Mouse (Mus musculus): ENCODE measurements around the gene Timm13. TPM values are rescaled to one million over a fixed set of nuclear protein-coding genes. Genes with fewer than 3 reads are reported as not detected.

Gene Timm13
- total RNA-seq, 4 experiments from 2014 or later: 154 to 235 (median 185) TPM

DNA sequence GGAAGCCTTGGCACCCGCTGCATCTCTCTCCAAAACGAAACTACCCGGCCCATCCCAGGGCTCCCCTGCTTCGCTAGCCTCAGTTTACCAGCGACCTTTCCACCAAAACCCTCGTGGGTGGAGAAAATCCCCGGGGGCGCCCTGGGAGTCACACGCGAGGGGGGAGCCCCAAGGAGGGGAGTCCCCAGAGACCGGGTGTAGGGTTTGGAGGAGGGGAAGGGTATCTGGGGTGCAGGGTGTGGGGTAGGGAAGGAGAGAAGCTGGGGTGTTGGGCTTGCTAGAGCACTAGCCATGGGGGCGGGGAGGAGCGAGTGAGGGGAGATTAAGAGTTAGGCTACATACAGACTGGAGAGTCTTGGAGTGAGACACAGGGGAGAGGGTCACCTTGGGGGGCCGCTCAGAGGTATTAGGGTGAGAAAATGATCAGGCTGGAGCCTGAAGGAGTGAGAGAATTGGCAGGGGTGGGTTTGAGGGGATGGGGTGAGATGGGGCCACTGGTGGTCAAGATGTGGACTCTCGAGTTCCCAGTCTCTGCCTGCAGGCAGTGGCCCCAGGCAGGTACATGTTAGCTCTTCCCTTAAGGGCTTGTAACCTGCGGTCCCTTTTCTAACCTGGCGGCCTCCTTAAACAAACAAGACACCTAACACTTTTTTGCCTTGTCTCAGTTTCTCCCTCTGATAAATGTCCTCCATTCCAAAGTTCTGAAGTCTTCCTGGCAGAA lies 32.1 kb upstream of the Timm13 start:
- DNase-seq: no peak

DNA sequence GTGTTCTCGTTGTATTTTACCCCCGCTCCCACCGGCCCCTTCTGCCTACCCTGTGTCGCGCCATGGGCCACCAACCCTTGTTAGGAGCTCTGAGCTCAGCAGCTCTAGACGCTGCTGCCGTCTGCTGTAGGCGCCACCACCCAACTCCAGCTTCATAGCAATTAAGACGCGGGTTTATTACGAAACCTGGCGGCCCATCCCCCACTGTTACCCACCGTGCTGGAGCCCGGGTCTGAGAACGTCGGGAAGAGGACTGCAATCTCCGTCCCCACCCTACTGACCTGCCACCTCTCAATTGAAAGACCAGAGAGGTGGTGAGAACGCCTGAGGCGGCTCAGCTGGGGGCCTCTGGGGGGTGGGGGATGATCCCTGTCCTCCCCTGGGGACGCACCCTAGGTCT lies 31.4 kb upstream of the Timm13 start:
- DNase-seq: no peak

DNA sequence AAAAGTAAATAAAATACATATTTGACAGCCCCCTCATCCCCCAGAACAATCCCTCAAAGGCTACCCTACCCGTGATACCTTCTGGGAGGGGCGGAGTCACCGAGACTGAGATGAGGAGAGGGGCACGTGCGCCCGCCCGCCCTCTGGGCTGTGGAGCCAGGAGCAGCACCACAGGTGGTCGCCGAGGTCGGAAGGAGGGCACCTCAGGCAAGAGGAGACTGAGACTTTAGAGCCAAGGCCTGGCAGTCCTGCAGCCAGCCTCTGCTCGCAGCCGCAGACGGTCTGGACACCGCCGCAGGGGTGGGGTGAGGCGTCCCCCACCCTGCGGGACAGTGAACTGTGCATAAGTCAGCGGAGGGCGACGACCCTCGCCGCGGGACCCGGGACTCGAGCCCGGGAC lies 30.9 kb upstream of the Timm13 start:
- DNase-seq: no peak

DNA sequence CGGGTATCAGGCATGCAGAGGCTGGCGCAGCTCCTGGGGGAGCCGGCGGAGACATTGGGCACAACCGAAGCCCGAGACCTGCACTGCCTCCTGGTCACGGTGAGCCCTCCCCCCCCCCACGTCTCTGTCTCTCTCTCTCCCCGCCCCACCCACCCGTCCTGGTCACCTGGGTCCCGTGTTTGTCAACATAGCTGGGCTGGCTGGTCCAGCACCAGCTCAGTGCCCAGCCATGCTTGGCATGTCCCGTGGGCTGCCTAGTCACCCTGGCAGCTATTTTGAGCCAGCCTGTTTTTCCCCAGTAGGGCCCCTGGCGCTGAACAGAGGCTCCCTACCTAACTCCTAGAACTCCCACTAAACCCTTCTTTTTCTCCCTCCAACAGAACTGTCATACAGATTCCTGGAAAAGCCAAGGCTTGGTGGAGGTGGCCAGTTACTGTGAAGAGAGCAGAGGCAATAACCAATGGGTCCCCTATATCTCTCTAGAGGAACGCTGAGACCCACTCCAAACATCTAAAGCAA lies 30.4 kb upstream of the Timm13 start:
- no peak for DNase-seq

DNA sequence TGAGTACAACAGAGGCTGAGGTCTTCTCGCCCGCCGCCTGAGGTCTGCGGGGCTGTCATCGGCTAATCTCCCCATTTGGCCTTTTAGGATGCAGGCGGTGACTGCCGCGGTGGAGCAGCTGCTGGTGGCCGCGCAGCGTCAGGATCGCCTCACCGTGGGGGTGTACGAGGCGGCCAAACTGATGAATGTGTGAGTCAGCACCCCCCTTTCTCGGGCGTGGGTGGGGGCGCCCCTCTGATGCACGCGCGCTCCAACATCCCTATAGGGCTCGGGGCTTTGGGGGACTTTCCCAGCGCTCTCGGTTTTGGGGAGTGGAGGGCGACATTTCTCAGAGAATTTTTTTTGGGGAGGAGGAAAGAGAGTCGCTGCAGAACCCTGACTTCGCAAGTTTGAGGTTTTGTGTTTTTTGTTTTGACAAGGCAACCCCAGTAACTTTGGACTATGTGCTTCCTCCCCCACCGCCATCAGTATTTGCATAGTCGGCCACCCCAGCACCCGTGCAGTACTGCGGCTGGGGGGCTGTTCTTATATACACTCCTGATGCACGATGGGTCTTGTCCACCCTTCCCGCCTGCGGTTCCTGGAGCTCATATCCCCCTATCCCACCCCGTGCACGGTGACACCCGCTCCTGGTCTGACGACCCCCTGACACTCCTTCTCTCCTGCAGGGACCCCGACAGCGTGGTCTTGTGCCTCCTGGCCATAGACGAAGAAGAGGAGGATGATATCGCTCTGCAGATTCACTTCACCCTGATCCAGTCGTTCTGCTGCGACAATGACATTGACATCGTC lies 29.8 kb upstream of the Timm13 start:
- DNase-seq: no peak

DNA sequence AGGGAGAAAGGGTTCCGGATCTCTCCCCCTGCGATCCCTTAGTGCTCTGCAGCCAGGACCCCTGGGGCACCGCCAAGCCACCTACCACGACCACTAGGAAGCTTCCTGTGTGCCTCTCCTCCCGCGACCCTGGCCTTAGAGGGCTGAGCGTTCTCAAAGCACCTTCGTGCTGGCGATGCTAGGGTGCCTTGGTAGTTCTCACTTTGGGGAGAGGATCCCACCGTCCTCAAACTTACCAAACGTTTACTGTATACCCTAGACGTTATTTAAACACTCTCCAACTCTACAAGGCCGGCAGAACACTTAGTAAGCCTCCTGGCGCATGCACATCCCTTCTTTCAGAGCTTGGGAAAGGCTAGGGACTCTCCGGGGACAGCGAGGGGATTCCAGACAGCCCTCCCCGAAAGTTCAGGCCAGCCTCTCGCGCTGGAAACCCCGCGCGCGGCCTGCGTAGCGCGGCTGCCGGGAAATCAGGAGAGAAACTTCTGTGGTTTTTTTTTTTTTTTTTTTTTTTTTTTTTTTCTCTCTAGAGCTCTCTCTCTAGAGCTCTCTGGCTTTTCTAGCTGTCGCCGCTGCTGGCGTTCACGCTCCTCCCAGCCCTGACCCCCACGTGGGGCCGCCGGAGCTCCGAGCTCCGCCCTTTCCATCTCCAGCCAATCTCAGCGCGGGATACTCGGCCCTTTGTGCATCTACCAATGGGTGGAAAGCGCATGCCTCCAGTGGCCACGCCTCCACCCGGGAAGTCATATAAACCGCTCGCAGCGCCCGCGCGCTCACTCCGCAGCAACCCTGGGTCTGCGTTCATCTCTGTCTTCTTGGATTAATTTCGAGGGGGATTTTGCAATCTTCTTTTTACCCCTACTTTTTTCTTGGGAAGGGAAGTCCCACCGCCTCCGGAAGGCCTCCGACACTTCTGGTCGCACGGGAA lies 28.8 kb upstream of the Timm13 start, which contains the start of gene Gadd45b:
Gene Gadd45b, plus strand, starts transcription at position 775 of the 928 bp plus-strand sequence.
- DNase-seq: peak; percentile 99

DNA sequence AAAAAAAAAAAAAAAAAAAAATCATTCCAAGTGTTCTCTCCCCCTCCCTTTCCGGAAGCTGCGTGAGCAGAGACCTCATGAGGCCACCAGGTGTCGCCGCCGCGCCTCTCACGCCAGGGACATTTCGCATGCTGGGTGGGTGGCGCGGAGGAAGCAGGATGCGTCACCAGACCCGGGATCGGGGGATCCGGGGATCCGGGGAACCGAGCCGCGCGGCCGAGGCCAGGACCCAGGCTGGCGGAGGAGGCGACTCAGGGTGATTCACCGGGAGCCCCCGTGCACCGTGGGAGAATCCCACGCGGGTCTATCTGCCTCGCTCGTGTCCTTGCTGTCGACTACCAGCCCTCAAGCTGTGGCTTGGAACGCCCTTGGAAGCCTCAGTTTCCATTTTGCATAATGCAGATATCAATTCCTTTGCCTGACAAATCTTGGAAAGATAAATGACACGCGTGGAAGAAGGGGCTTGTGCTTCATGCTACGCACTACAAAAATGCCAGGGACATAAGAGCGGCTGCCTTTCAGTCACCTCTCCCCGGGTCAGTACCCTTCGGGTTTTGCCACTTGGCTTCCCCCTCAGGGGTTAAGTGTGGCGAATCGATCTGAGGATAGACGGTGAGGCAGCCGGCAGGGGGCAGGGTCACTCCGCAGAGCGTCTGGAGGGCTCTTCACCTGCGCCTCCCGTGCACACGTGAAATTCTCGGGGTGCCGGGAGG lies 28.0 kb upstream of the Timm13 start:
- peak; percentile 89 for DNase-seq

DNA sequence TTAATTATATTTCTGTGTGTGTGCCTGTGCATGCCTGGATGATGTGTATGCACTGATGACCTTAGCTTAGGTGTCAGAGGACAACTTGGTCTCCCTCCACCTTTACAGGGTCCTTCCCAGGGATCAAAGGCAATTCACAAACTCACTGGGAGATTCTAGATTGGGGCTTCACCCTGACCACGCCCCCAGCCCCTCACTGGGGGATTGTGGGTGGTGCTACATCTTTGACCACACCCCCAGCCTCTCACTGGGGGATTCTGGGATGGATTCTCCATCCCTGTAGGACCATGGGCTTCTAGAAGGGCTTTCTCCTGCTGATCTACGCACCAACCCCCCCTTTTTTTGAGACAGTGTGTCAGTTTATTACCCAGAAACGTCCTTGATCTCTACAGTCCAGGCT lies 24.7 kb upstream of the Timm13 start:
- DNase-seq: no peak

DNA sequence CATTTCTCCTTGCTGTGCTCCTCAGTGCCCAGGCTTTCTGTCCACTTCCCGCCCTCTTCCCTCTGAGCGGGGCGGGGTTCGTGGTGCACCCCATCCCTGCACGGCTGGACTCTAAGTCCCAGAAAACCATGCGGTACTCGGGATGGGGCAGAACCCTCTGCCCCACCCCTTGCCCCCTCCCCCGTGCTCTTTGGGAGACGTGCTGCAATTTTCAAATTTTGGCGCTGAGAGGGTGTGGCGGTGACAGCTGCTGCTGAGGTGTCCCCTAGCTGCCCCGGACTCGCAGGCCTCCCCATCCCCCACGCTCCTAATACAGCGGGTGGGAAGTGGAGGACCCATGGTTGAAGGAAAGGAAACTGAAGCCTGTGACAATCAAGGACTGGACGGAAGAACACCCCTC lies 21.2 kb upstream of the Timm13 start:
- DNase-seq: no peak

DNA sequence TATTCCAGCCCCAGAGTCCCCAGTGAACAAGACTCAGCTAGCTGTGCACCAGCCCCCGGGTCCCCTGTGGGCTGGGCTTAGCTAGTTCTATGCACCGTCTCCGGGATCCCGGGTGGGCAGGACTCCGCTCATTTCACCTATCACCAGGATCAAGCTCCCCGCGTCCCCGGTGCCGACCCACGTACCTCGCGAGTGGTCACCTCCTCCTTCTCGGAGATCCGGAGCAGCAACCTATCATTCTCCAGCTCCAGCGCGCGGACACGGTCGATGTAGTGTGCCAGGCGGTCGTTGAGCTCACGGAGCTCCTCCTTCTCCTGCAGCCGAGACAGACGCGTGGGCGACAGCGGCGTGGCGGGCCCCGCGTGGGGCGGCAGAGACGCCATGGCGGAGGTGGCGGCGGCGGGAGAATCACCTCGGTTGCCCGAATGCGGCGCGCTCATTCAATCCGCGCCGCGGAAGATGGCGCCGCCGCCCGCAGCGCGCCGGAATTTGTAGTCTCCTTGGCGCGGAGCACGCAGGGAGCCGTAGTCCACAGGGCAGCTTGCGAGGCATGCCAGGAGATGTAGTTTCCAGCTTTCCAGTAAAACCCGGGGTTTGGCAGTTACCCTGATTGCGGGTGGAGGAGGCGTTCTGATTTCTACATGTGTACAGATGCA lies 17.1 kb upstream of the Timm13 start, which contains the start of gene Lmnb2:
Gene Lmnb2, minus strand, starts transcription at position 467 of the 656 bp plus-strand sequence.
- DNase-seq: no peak

DNA sequence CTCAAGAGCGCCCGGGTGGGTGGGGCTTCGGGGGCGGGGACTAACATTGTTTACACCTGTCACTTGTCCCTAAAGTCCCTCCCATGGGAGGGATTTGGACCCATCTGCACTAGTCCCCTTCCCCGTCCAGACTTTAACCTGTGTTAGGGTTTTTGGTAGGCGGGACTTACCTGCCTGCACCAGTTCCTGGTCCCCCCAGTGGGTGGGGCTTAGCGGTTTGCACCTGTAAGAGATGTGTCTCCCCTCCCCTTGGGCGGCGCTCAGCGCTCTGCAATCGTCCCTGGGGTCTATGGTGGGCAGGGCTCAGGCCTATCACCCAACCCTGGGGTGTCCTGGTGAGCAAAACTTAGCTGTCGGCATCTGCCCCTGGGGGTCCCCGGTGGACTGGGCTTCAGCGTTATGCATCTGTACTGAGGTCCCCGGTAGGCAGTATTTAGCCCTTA lies 16.6 kb upstream of the Timm13 start:
- DNase-seq: no peak

DNA sequence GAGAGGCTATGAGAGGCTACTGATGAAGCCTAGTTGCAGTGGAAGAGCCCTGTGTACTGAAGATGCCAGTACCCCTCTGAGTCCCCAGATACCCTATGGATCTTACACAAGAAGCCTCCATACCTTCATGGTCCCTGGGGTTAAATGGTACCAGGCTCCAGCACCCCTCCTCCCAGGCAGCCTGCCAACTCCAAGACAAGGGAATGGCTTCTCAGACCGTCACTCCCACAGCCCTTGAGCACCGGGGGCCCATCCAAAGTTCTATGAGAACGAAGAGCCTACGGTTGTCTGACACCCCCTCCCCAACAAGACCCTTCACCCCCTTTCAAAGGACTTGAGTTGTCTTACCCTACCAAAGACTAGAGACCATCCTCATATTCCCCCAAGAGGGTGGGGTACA lies 15.0 kb upstream of the Timm13 start:
- DNase-seq: no peak

DNA sequence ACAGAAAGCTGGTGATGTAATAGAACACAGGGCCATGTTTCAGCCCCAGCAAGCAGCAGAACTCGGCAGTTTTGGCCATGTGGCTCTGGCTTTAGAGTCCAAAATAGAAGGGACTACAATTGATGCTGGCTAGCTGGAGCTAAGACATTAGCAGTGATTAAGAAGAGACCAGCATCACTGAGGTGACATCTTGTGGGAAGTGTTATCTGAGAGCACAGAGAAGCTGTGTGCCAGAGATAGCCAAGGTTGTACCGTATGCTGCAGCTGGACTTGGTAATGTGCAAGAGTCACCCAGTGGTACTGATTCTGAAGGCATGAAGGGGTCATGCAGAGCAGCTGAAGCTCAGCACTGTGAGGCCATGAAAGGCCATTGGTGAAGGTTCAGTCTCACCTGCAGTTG lies 14.5 kb upstream of the Timm13 start:
- no peak for DNase-seq

DNA sequence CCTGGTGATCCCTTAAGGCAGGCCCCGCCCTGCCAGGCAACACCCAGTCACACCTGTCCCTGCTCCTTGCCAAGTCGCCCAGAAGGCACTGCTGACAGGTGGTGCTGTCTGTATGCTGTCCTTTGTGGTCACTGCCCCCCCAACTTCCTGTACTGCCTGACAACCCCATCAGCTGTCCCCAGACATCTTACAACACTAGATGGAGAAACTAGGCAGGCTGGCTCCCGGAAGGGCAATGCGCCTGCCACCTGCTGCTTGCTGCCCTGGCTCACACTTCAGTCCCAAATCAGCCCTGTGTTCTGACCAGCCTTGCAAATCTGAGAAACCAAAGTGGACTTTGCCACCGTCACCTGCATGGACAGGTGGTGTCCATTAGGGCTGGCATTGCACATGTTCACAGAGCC lies 13.5 kb upstream of the Timm13 start:
- DNase-seq: no peak

DNA sequence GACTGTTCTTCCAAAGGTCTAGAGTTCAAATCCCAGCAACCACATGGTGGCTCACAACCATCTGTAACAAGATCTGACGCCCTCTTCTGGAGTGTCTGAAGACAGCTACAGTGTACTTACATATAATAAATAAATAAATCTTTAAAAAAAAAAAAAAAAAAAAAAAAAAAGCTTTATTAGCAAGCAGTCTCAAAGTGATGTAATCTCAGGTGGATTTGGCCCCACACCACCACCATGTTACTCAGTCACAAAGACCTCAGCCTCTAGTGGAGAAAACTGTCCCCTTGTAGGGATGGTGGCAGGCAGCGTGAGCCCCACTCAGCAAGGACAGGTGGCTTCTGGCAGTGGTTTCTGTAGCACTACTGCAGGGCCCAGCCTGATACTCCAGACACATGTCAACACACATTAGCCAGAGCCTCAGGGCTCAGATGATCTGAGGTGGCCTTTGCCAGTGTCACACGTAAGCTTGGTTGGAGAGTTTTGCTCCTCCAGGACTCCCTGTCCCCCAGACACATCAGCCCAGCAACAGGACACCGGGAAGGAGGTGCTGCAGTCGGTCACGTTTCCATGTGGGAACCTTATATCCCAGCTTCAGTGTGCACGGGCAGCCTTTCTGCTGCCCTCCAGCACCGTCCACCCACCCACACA lies 12.7 kb upstream of the Timm13 start:
- DNase-seq: no peak

DNA sequence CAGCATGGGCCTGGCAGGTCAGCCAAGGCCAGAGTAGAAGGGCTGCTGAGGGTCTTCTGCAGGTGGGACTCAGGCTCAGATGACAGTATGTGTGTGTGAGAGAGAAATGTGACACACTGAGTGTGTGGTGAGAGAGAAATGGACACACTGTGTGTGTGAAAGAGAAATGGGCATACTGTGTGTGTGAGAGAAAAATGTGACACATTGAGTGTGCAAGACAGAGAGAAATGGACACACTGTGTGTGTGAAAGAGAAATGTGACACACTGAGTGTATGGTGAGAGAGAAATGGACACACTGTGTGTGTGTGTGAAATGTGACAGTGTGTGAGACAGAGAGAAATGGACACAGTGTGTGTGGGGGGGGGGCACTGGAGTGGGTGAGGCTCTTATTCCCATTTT lies 11.1 kb upstream of the Timm13 start:
- no peak for DNase-seq

DNA sequence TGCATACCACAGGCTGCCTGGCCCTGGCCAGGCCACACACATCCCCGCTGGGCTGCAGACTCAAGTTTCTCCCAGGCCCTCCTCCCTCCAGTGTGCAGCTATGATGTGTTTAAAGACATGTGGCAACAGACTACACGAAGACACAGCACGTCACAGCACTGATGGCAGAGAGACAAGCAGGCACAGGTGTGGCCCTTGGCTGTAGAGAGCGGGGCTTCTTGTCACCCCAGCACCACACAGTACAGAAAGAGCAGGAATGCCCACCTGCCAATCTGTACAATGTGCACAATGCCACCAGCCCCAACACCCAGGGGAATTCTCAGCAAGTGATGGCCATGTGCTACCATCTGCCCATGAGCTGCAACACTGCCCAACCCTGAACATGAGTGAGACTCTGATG lies 10.6 kb upstream of the Timm13 start:
- no peak for DNase-seq

DNA sequence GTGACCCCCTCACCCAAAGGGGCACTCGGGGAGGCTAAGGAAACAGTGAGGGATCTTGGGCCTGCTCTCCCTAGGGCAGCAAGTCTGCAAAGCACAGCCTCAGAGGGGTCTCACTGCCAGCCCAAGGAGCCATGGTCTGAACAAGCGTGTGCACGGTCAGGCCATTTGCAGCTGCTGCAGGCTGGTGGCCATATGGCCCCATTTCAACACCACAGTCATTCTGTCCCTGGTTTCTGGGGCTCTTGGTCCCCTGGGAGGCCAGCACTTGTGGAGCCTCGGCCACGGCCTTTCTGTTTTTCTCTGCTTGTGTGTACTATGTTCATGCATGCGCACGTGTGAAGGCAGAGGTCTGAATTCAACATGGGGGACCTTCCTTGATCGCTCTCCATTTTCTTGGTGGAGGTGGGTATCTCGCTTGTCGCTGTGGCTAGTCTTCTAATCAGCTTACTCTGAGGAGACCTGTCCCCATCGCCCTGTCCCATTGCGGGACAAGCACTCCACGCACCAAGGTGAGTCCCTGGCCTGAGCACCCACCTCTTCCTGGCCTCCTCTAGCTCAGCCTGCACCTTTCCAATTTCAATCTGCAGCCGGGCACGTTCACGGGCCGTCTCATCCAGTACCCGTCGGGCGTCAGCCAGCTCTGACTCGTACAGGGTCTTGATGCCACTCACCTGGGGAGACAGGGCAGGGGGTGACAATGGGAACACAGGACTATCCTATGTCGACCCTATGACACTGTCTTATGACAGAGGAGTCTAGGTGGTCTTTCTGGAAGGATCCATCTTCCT lies 8.8 kb upstream of the Timm13 start:
- DNase-seq: no peak

DNA sequence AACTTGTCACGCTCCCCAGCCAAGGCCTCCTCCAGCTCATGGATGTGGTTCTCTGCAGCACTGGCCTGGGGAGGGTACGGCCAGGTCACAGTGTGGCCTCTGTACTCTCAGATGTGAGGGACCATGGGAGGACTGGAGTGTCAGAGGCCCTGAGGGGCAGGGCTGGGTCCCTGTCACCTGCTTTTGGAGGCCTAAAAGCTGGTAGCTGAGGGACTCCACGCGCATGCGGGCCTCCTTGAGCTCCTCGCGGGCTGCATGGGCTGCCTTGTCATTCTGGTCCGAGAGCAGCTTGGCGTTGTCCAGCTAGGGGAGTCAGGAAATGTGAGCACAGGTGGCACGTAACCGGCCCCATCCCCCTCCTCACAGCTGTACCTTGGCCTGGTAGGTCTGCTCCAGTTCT lies 3.9 kb upstream of the Timm13 start:
- DNase-seq: no peak

Data from adrenal gland, adult 8-10 months (tissue).